Mouse (Mus musculus) MEL (cell line): ENCODE data around the gene Abhd17a. TPM values are rescaled to one million over a fixed set of nuclear protein-coding genes. Genes with fewer than 3 reads are reported as not detected.
A peak's percentile ranks its signal among the peaks of the same experiment; 100 is the strongest.

Source experiments
- DNase-seq: peaks from one replicate; pipeline ENCODE4 v3.0.0; 2011; ENCODE audit warnings: low read depth, low spot score
- H3K27ac ChIP-seq: 2 replicates; pipeline ENCODE4 v1.5.1; 2012; ENCODE audit warnings: low read depth, mild to moderate bottlenecking, control low read depth, low read length, moderate library complexity; ENCODE audit not compliant: control insufficient read depth
- H3K27me3 ChIP-seq, 2 experiments: fragments of 150-350 bp in 1 of 2; sonication (generic) in 1 of 2; 2 replicates each; pipeline ENCODE4 v1.6.1; 2012; ENCODE audit warnings: low read length in 2 of 2, mild to moderate bottlenecking in 2 of 2, improper control_type of control experiment in 1 of 2, moderate library complexity in 1 of 2; ENCODE audit not compliant: insufficient read depth in 2 of 2, control insufficient read depth in 1 of 2
- H3K36me3 ChIP-seq, 2 experiments: 2 replicates each; pipeline ENCODE4 v1.6.1; 2012 to 2014; ENCODE audit warnings: low read length in 2 of 2, improper control_type of control experiment in 1 of 2, inconsistent platforms in 1 of 2, mild to moderate bottlenecking in 1 of 2; ENCODE audit not compliant: insufficient read depth in 2 of 2, control insufficient read depth in 1 of 2
- H3K4me1 ChIP-seq, 2 experiments: fragments of 150-350 bp in 1 of 2; sonication (generic) in 1 of 2; 2 replicates each; pipeline ENCODE4 v1.6.1; 2012; ENCODE audit warnings: low read length in 2 of 2, improper control_type of control experiment in 1 of 2, mild to moderate bottlenecking in 1 of 2; ENCODE audit not compliant: insufficient read depth in 2 of 2, control insufficient read depth in 1 of 2
- H3K4me3 ChIP-seq, 2 experiments: fragments of 150-350 bp in 1 of 2; sonication (generic) in 1 of 2; 2 replicates each; pipeline ENCODE4 v1.5.1; 2012; ENCODE audit warnings: low read depth in 2 of 2, low read length in 2 of 2, mild to moderate bottlenecking in 2 of 2, moderate library complexity in 2 of 2, control low read depth in 1 of 2, improper control_type of control experiment in 1 of 2; ENCODE audit not compliant: control insufficient read depth in 1 of 2, insufficient read depth in 1 of 2
- H3K79me2 ChIP-seq: 2 replicates; pipeline ENCODE4 v1.6.1; 2012; ENCODE audit warnings: mild to moderate bottlenecking, low read length, moderate library complexity; ENCODE audit not compliant: control insufficient read depth, poor library complexity, insufficient read depth
- H3K9ac ChIP-seq: 2 replicates; pipeline ENCODE4 v1.6.1; 2012; ENCODE audit warnings: low read depth, mild to moderate bottlenecking, control low read depth, low read length, moderate library complexity; ENCODE audit not compliant: control insufficient read depth, poor library complexity, severe bottlenecking
- H3K9me3 ChIP-seq: fragments of 150-350 bp; sonication (generic); replicated peaks from 2 replicates; pipeline ENCODE4 v1.6.1; 2012; ENCODE audit warnings: mild to moderate bottlenecking, low read length, improper control_type of control experiment, moderate library complexity; ENCODE audit not compliant: insufficient read depth
- CHD1 ChIP-seq: IDR thresholded peaks from 2 replicates; pipeline ENCODE4 v1.6.1; 2012; ENCODE audit warnings: low read depth, mild to moderate bottlenecking, inconsistent platforms, low read length, improper control_type of control experiment
- CTCF ChIP-seq, 3 experiments: IDR thresholded peaks in 2 of 3; conservative IDR thresholded peaks in 1 of 3; 2 replicates each; pipeline ENCODE4 v1.5.1; 2011 to 2012; ENCODE audit warnings: low read length in 3 of 3, low read depth in 2 of 3, mild to moderate bottlenecking in 2 of 3, improper control_type of control experiment in 1 of 3, inconsistent platforms in 1 of 3, mixed read lengths in 1 of 3, moderate library complexity in 1 of 3; ENCODE audit not compliant: control insufficient read depth in 1 of 3, insufficient read depth in 1 of 3, poor library complexity in 1 of 3, severe bottlenecking in 1 of 3
- E2F4 ChIP-seq: IDR thresholded peaks from 2 replicates; pipeline ENCODE4 v1.6.1; 2011; ENCODE audit warnings: low read depth, low read length, improper control_type of control experiment, borderline replicate concordance
- ELF1 ChIP-seq: IDR thresholded peaks from 2 replicates; pipeline ENCODE4 v1.6.1; 2014; ENCODE audit warnings: low read depth, mild to moderate bottlenecking, inconsistent platforms, low read length, improper control_type of control experiment, moderate library complexity
- ETS1 ChIP-seq: IDR thresholded peaks from 2 replicates; pipeline ENCODE4 v1.6.1; 2012; ENCODE audit warnings: low read depth, mild to moderate bottlenecking, inconsistent platforms, low read length, improper control_type of control experiment, moderate library complexity
- HCFC1 ChIP-seq: IDR thresholded peaks from 2 replicates; pipeline ENCODE4 v1.6.1; 2012; ENCODE audit warnings: low read depth, mild to moderate bottlenecking, inconsistent platforms, low read length, improper control_type of control experiment, moderate library complexity
- MAX ChIP-seq: IDR thresholded peaks from 2 replicates; pipeline ENCODE4 v1.6.1; 2011; ENCODE audit warnings: low read length, improper control_type of control experiment
- MEF2A ChIP-seq: IDR thresholded peaks from 2 replicates; pipeline ENCODE4 v1.6.1; 2014; ENCODE audit warnings: low read depth, mild to moderate bottlenecking, inconsistent platforms, low read length, improper control_type of control experiment; ENCODE audit not compliant: poor library complexity, insufficient replicate concordance, severe bottlenecking; ENCODE audit errors: extremely low read depth
- MXI1 ChIP-seq: IDR thresholded peaks from 2 replicates; pipeline ENCODE4 v1.6.1; 2011; ENCODE audit warnings: mild to moderate bottlenecking, low read depth, low read length, improper control_type of control experiment
- MYC ChIP-seq: IDR thresholded peaks from 2 replicates; pipeline ENCODE4 v1.6.1; 2011; ENCODE audit warnings: low read depth, mild to moderate bottlenecking, low read length, improper control_type of control experiment, moderate library complexity
- NELFE ChIP-seq: IDR thresholded peaks from 2 replicates; pipeline ENCODE4 v1.6.1; 2011; ENCODE audit warnings: low read depth, low read length, improper control_type of control experiment
- NRF1 ChIP-seq: IDR thresholded peaks from 2 replicates; pipeline ENCODE4 v1.6.1; 2014; ENCODE audit warnings: low read depth, mild to moderate bottlenecking, inconsistent platforms, low read length, improper control_type of control experiment, moderate library complexity; ENCODE audit not compliant: poor library complexity, insufficient read depth, severe bottlenecking
- POLR2A ChIP-seq, 2 experiments: IDR thresholded peaks; 2 replicates each; pipeline ENCODE4 v1.6.1; 2011 to 2012; ENCODE audit warnings: low read length in 2 of 2, mild to moderate bottlenecking in 2 of 2, control low read depth in 1 of 2, improper control_type of control experiment in 1 of 2, low read depth in 1 of 2, moderate library complexity in 1 of 2; ENCODE audit not compliant: control insufficient read depth in 1 of 2, insufficient read depth in 1 of 2, poor library complexity in 1 of 2
- POLR2AphosphoS2 ChIP-seq: IDR thresholded peaks from 2 replicates; pipeline ENCODE4 v1.6.1; 2011; ENCODE audit warnings: low read length, improper control_type of control experiment
- RAD21 ChIP-seq: IDR thresholded peaks from 2 replicates; pipeline ENCODE4 v1.6.1; 2011; ENCODE audit warnings: mild to moderate bottlenecking, low read depth, low read length, improper control_type of control experiment
- SIN3A ChIP-seq: IDR thresholded peaks from 2 replicates; pipeline ENCODE4 v1.6.1; 2012; ENCODE audit warnings: low read length, improper control_type of control experiment, inconsistent platforms
- SMC3 ChIP-seq: IDR thresholded peaks from 2 replicates; pipeline ENCODE4 v1.6.1; 2011; ENCODE audit warnings: low read depth, low read length, improper control_type of control experiment
- TAL1 ChIP-seq: IDR thresholded peaks from 2 replicates; pipeline ENCODE4 v1.6.1; 2012; ENCODE audit warnings: mild to moderate bottlenecking, inconsistent platforms, low read length, moderate library complexity, mixed read lengths
- TBP ChIP-seq: IDR thresholded peaks from 2 replicates; pipeline ENCODE4 v1.8.0; 2011; ENCODE audit warnings: low read depth, low read length, improper control_type of control experiment
- UBTF ChIP-seq: IDR thresholded peaks from 2 replicates; pipeline ENCODE4 v1.6.1; 2012; ENCODE audit warnings: low read depth, mild to moderate bottlenecking, inconsistent platforms, low read length, improper control_type of control experiment, moderate library complexity, borderline replicate concordance; ENCODE audit not compliant: insufficient read depth
- ZC3H11A ChIP-seq: IDR thresholded peaks from 2 replicates; pipeline ENCODE4 v1.6.1; 2012; ENCODE audit warnings: low read depth, mild to moderate bottlenecking, inconsistent platforms, low read length, improper control_type of control experiment
- polyA plus RNA-seq, 2 experiments: library from polyadenylated mRNA; stranded (reverse) in 1 of 2; unstranded in 1 of 2; fragments of >175 nt in 1 of 2; fragments of >200 nt in 1 of 2; gene quantifications; 2 replicates each; pipeline versions ENCODE4 v1.2.1 to v1.2.4; 2012; ENCODE audit warnings: low replicate concordance in 2 of 2, low read depth in 1 of 2; ENCODE audit not compliant: insufficient read length in 2 of 2, insufficient read depth in 1 of 2, missing spikeins in 1 of 2
- total RNA-seq: library from RNA; depleted of rRNA; stranded (reverse); fragments of 300-350 nt; gene quantifications from 2 replicates; pipeline ENCODE4 v1.2.3, GENCODE M21; 2012

The Abhd17a gene
- total and polyA plus RNA-seq, 3 experiments, result 96.2 to 136 (median 98.5) TPM

DNA sequence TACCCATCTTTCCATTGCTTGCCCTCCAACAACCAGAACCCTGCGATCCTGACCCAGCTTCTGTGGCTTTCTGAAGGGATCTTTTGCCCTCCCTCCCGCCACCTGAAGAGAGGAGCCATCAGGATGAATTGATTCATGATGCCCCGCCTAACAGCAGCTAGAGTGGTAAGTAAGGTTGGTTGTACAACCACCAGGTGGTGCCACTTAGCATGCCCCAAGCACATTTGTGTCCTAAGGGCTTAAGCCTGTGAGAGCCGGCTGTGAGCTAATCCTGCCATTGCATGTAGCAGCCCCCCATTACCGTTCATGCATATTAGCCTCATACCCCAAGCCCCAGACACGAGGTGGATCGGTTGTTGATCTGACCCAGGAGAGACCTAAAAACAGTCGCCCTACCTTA, 11.2 kb downstream of the Abhd17a start (continued):
- TF ChIP-seq SIN3A (no peak; the same call in 1 of the 2 replicates), ZC3H11A (peak; percentile 37; the same call in 1 of the 2 replicates), MAX (peak; percentile 60; the same call in 1 of the 2 replicates), CHD1 (no peak), NELFE (peak; percentile 41; the same call in 1 of the 2 replicates), MEF2A (no peak), MXI1 (peak; percentile 85), UBTF (no peak)

GRCm38 (mm10) chr10:80578131-80578750, 11.9 kb downstream of the Abhd17a start:
- Histone ChIP-seq H3K27ac (peak overlapping the region; percentile 95), H3K9me3 (no peaks in the 10 kb centered on the region), H3K27me3 (no peaks in the 10 kb centered on the region), H3K36me3 (peaks cover 0 to 24% of the 10 kb centered on the region in 2 experiments; a peak in 2 of 4 replicates), H3K9ac (peak overlapping the region; percentile 88), H3K79me2 (peaks cover 41% of the 10 kb centered on the region), H3K4me1 (peaks cover 10 to 30% of the 10 kb centered on the region in 2 experiments; a peak in 3 of 4 replicates), H3K4me3 (peak overlapping the region; percentile 54 to 55)
- no peak for TF ChIP-seq TBP
- TF ChIP-seq ELF1, result 0 out of 2 replicates have a peak, but pooled peaks have one; percentile 59
- TF ChIP-seq HCFC1, result peak; percentile 47; the same call in 1 of the 2 replicates
- TF ChIP-seq CTCF (IDR thresholded peaks at IDR 0.05 in 2 of 3, conservative IDR thresholded peaks at IDR 0.05 in 1 of 3; ENCODE audit: control insufficient read depth in 1 of 3, insufficient read depth in 1 of 3, low read depth in 2 of 3, low read length in 3 of 3, poor library complexity in 1 of 3, severe bottlenecking in 1 of 3), result peak; percentile 84 to 94 (median 85); a peak in 5 of 6 replicates
- TF ChIP-seq TAL1, result no peak
- TF ChIP-seq ETS1, result peak; percentile 20; the same call in 1 of the 2 replicates
- TF ChIP-seq RAD21, result peak; percentile 59
- peak; percentile 64 for TF ChIP-seq SMC3
- peak; percentile 51 to 65; a peak in 2 of 4 replicates for TF ChIP-seq POLR2A (IDR thresholded peaks at IDR 0.05; ENCODE audit: control insufficient read depth in 1 of 2, insufficient read depth in 1 of 2, low read depth in 1 of 2, low read length in 2 of 2, poor library complexity in 1 of 2)
- no peak for TF ChIP-seq E2F4
- TF ChIP-seq MYC, result peak; percentile 10; the same call in 1 of the 2 replicates
- peak; percentile 59 for TF ChIP-seq SIN3A
- no peak; the same call in 1 of the 2 replicates for TF ChIP-seq POLR2AphosphoS2
- peak; percentile 61 for TF ChIP-seq NRF1
- TF ChIP-seq MAX, result no peak
- TF ChIP-seq NELFE, result peak; percentile 54
- 0 out of 2 replicates have a peak, but pooled peaks have one; percentile 63 for TF ChIP-seq UBTF
- DNase-seq, result peak; percentile 94
